Mouse (Mus musculus): ENCODE results near the gene Rnasek. TPM values are rescaled to one million over a fixed set of nuclear protein-coding genes. Genes with fewer than 3 reads are reported as not detected.

The Rnasek gene
- polyA plus RNA-seq, 1 experiment from 2014 or later: 250 TPM

DNA sequence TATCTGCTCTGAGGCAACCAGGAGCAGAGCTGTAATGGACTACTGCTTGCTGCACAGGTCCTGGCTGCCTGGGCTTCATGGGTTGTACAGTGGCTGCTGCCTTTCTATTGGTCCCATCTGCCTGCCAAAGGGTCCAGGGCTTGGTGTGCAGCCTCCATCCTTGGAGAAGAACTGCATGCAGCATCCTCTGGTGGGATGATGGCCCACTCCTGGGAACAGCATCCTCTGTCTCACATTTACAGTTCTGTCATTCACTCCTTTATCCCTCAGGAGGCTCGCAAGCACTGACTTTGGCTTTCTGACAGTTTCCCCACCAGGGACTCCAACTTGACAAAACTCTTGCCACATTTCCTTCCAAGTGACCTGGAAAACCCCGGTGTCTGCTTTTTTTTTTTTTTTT is 32.8 kb downstream of the Rnasek start:
- 62% methylated on average over 2 of the region's 2 CpGs for WGBS

DNA sequence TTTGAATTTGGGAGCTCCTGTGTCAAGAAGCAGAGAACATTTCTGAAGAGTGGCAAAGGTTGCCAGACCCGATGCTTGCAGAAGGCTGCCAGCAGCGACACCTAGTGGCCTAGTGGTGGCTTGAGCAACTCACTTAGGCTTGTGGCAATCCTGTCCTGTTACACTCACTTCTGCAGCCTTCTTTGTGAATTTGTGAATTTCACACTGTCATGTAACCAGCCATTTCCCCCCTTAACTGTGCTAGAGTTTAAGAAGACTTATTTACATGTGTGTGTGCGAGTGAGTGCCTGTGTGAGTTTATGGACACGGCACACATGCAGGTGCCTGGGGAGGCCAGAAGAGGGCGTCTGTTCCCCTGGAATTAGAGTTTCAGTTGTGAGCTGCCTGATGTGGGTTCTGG is 38.0 kb downstream of the Rnasek start:
- Histone ChIP-seq H3K27ac (ENCODE audit: low read length) (no peak overlapping the region), H3K9ac (ENCODE audit: low read length) (no peak overlapping the region), H3K27me3 (ENCODE audit: control insufficient read depth, insufficient read depth, low read depth, low read length) (no peaks in the 10 kb centered on the region), H3K4me1 (replicated peaks; ENCODE audit: control insufficient read depth, insufficient read depth, low read length) (0 out of 2 replicates have a peak, but pooled peaks cover 2% of the 10 kb centered on the region), H3K9me3 (ENCODE audit: control insufficient read depth, low read length) (no peaks in the 10 kb centered on the region), H3K4me2 (ENCODE audit: low read depth, low read length) (no peak overlapping the region), H3K4me3 (ENCODE audit: low read length) (no peak overlapping the region), H3K36me3 (ENCODE audit: control insufficient read depth, insufficient read depth, low read length) (no peaks in the 10 kb centered on the region)
- WGBS: 36% methylated on average over 5 of the region's 5 CpGs
- ATAC-seq (ENCODE audit: low read depth): peak; percentile 56; the same call in 1 of the 2 replicates

More for the DNA sequence above, 32.8 kb downstream of the Rnasek start:
- Histone ChIP-seq H3K4me2 (ENCODE audit: low read depth, low read length) (no peak overlapping the region), H3K9ac (ENCODE audit: low read length) (no peak overlapping the region), H3K27ac (ENCODE audit: low read length) (no peak overlapping the region), H3K4me3 (ENCODE audit: low read length) (no peak overlapping the region), H3K36me3 (ENCODE audit: control insufficient read depth, insufficient read depth, low read length) (no peaks in the 10 kb centered on the region), H3K27me3 (ENCODE audit: control insufficient read depth, insufficient read depth, low read depth, low read length) (no peaks in the 10 kb centered on the region), H3K4me1 (replicated peaks; ENCODE audit: control insufficient read depth, insufficient read depth, low read length) (no peaks in the 10 kb centered on the region), H3K9me3 (ENCODE audit: control insufficient read depth, low read length) (no peaks in the 10 kb centered on the region)
- ATAC-seq (ENCODE audit: low read depth): no peak

DNA sequence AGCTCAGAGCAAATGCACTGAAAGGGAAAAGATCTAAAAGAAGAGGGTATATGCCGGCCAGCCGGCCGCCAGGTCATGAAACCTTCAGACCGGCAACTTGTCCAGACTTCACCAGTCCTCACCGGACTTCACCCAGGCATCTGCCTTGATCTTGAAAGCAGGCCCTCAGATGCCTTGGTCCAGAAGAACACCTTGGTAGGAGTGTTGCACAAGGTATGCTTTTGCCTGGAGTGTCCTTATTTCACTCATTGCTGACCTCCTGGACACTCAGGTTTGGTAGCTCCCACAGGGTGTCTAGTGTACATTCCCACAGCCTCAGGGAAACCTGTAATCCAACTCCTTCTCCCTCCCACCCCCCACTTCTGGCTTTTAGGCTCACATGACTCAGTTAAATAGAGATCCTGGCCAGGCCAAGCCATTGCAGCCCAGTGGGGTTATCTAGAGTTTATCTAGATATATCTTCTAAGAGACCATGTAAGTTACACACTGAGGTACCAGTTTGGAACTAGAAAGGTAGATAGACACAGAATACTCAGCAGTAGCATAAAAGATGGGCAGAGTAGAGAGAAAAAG is 39.5 kb downstream of the Rnasek start:
- Histone ChIP-seq H3K27me3 (ENCODE audit: control insufficient read depth, insufficient read depth, low read depth, low read length) (no peaks in the 10 kb centered on the region), H3K9ac (ENCODE audit: low read length) (no peak overlapping the region), H3K4me3 (ENCODE audit: low read length) (no peak overlapping the region), H3K4me1 (replicated peaks; ENCODE audit: control insufficient read depth, insufficient read depth, low read length) (0 out of 2 replicates have a peak, but pooled peaks cover 2% of the 10 kb centered on the region), H3K9me3 (ENCODE audit: control insufficient read depth, low read length) (no peaks in the 10 kb centered on the region), H3K36me3 (ENCODE audit: control insufficient read depth, insufficient read depth, low read length) (no peaks in the 10 kb centered on the region), H3K4me2 (ENCODE audit: low read depth, low read length) (no peak overlapping the region), H3K27ac (ENCODE audit: low read length) (no peak overlapping the region)
- no peak for ATAC-seq (ENCODE audit: low read depth)
- WGBS: 71% methylated on average over 5 of the region's 5 CpGs

DNA sequence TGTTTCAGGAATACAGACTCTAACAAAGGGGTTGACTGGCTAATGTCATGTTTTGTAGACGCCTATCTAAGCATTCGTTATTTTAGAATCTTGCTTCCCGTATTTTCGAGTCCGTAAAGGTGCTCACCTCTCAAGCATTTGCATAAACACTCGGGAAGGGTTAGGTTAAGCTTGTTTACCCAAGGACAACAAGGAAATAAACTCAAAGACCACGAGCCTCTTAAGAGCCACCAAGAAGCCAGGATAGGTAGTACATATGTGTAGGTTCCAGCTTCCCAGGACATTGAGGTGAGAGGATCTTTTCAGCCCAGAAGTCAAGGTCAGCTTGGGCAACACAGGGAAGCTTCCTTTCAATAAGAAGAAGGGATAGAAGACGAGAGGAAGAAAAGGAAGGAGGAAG is 40.5 kb downstream of the Rnasek start:
- Histone ChIP-seq H3K27ac (ENCODE audit: low read length) (no peak overlapping the region), H3K9me3 (ENCODE audit: control insufficient read depth, low read length) (no peaks in the 10 kb centered on the region), H3K36me3 (ENCODE audit: control insufficient read depth, insufficient read depth, low read length) (no peaks in the 10 kb centered on the region), H3K4me1 (replicated peaks; ENCODE audit: control insufficient read depth, insufficient read depth, low read length) (0 out of 2 replicates have a peak, but pooled peaks cover 2% of the 10 kb centered on the region), H3K4me3 (ENCODE audit: low read length) (no peak overlapping the region), H3K4me2 (ENCODE audit: low read depth, low read length) (no peak overlapping the region), H3K9ac (ENCODE audit: low read length) (no peak overlapping the region), H3K27me3 (ENCODE audit: control insufficient read depth, insufficient read depth, low read depth, low read length) (no peaks in the 10 kb centered on the region)
- ATAC-seq (ENCODE audit: low read depth): no peak
- 65% methylated on average over 8 of the region's 8 CpGs for WGBS

DNA sequence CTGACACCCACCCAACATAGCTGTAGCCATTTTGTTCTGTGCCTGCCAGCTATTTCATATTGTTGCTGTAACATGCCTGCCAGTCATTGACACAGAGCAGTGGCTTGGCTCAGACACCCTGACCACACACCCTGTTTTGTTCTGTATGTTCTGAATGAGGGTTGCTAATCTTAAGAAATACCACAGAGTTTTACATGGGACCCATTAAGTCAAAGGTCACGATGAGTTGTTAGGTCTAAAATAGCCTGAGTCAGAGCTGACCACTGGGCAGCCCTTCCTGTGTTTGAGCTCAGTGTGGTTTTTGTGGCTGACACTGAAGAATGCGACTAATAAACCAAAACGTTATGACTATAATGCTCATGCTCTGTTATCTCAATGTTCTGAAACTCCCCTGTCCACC is 41.3 kb downstream of the Rnasek start:
- ATAC-seq (ENCODE audit: low read depth): no peak
- no peak overlapping the region for H3K9ac ChIP-seq (ENCODE audit: low read length)
- WGBS: 90% methylated on average over 3 of the region's 3 CpGs
- no peaks in the 10 kb centered on the region for H3K9me3 ChIP-seq (ENCODE audit: control insufficient read depth, low read length)
- H3K4me3 ChIP-seq (ENCODE audit: low read length): no peak overlapping the region
- H3K4me2 ChIP-seq (ENCODE audit: low read depth, low read length): no peak overlapping the region
- H3K36me3 ChIP-seq (ENCODE audit: control insufficient read depth, insufficient read depth, low read length): no peaks in the 10 kb centered on the region
- no peaks in the 10 kb centered on the region for H3K27me3 ChIP-seq (ENCODE audit: control insufficient read depth, insufficient read depth, low read depth, low read length)
- no peak overlapping the region for H3K27ac ChIP-seq (ENCODE audit: low read length)
- H3K4me1 ChIP-seq (replicated peaks; ENCODE audit: control insufficient read depth, insufficient read depth, low read length): peaks cover 4% of the 10 kb centered on the region; the same call in 1 of the 2 replicates

DNA sequence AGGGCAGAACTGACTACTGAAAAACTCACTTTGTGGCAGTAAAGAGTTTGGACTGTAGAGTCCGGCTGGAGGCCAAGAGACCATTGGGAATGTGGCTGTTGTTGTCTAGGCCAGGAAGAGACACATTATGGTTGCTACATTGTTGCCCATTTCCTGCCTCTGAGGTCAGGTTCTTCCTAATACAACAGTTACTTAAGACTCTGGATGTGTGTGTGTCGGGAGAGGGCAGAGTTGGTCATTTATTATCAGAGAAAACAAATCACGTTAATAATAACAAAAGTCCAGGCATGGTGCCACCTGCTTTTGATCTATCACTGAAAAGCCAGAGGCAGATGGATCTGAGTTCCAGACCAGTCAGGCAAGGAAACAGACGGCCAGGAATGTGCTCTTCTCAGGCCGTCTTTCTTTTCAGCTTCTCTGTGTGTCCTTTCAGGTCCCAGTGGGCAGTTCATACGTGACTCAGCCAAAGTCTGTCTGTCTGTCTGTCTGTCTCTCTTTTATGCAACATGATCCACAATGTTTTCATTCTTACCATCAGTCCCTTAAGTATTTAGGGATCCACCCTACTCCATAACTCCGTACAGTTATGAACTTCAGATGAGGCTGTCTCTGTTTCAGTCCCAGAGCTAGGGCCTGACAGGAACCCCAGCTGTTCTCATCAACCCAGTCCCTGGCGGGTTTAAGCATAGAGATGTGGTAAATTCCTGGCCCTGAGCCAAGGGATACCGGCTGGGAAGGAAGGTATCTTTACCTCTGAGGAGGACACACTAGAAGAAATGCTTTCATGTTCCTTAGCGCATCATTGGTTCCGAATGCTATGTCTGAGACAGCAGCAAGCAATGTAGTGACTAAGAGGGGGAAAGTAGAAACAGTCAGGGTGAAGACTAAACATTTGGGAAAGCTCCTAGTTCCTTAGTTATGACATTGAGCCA is 46.0 kb downstream of the Rnasek start:
- no peaks in the 10 kb centered on the region for H3K27me3 ChIP-seq (ENCODE audit: control insufficient read depth, insufficient read depth, low read depth, low read length)
- no peak overlapping the region for H3K4me2 ChIP-seq (ENCODE audit: low read depth, low read length)
- no peak overlapping the region for H3K4me3 ChIP-seq (ENCODE audit: low read length)
- H3K9ac ChIP-seq (ENCODE audit: low read length): no peak overlapping the region
- H3K9me3 ChIP-seq (ENCODE audit: control insufficient read depth, low read length): no peaks in the 10 kb centered on the region
- WGBS: 32% methylated on average over 11 of the region's 11 CpGs
- H3K4me1 ChIP-seq (replicated peaks; ENCODE audit: control insufficient read depth, insufficient read depth, low read length): peaks cover 8% of the 10 kb centered on the region; the same call in 1 of the 2 replicates
- peak; percentile 89 for ATAC-seq (ENCODE audit: low read depth)
- no peaks in the 10 kb centered on the region for H3K36me3 ChIP-seq (ENCODE audit: control insufficient read depth, insufficient read depth, low read length)
- H3K27ac ChIP-seq (ENCODE audit: low read length): peak overlapping the region; percentile 37; the same call in 1 of the 2 replicates

DNA sequence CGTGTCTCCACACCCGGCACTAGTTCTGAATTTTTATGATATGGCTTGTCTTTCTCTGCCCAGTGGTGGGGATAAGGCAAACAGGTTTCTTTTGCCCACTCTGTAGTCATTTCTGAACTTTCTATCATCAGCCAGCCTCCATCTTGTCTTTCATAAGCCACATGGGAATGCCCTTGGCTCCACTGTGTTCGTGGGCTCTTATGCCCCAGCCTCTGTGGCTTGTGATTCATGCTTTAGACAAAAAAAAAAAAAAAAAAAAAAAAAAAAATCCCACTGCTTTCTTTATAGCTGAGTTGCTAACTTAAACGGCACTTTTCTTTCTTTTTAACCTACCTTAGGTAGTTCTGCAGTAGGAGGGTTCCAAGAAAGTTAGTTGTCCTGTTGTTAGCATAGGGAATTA is 47.5 kb downstream of the Rnasek start:
- Histone ChIP-seq H3K36me3 (ENCODE audit: control insufficient read depth, insufficient read depth, low read length) (no peaks in the 10 kb centered on the region), H3K4me3 (ENCODE audit: low read length) (no peak overlapping the region), H3K9me3 (ENCODE audit: control insufficient read depth, low read length) (no peaks in the 10 kb centered on the region), H3K27me3 (ENCODE audit: control insufficient read depth, insufficient read depth, low read depth, low read length) (no peaks in the 10 kb centered on the region), H3K27ac (ENCODE audit: low read length) (no peak overlapping the region), H3K9ac (ENCODE audit: low read length) (no peak overlapping the region), H3K4me1 (replicated peaks; ENCODE audit: control insufficient read depth, insufficient read depth, low read length) (peaks cover 6% of the 10 kb centered on the region; the same call in 1 of the 2 replicates), H3K4me2 (ENCODE audit: low read depth, low read length) (no peak overlapping the region)
- WGBS: 79% methylated on average over 4 of the region's 4 CpGs
- no peak for ATAC-seq (ENCODE audit: low read depth)

DNA sequence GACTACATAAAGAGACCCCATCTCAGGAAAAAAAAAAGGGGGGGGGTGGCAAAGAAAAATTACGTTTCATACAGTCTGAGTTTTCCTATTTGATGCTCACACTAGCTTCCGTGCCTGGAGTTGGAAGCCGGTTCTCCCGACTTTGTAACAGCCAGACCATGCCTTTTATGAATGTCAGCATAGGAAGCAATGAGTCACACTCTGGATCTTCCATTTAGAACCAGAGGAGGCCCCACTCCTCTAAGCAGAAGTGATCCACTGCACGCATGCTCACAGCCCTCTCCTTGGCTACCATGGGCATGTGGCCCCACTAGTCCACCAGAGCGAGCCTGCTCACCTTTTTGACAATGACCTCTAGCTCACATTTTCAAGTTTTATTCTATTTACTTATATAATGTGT is 48.5 kb downstream of the Rnasek start:
- WGBS: 79% methylated on average over 6 of the region's 6 CpGs
- no peaks in the 10 kb centered on the region for H3K27me3 ChIP-seq (ENCODE audit: control insufficient read depth, insufficient read depth, low read depth, low read length)
- no peak overlapping the region for H3K9ac ChIP-seq (ENCODE audit: low read length)
- no peak for ATAC-seq (ENCODE audit: low read depth)
- no peaks in the 10 kb centered on the region for H3K9me3 ChIP-seq (ENCODE audit: control insufficient read depth, low read length)
- no peak overlapping the region for H3K4me3 ChIP-seq (ENCODE audit: low read length)
- H3K4me2 ChIP-seq (ENCODE audit: low read depth, low read length): no peak overlapping the region
- H3K27ac ChIP-seq (ENCODE audit: low read length): no peak overlapping the region
- peaks cover 6% of the 10 kb centered on the region; the same call in 1 of the 2 replicates for H3K4me1 ChIP-seq (replicated peaks; ENCODE audit: control insufficient read depth, insufficient read depth, low read length)
- H3K36me3 ChIP-seq (ENCODE audit: control insufficient read depth, insufficient read depth, low read length): no peaks in the 10 kb centered on the region

DNA sequence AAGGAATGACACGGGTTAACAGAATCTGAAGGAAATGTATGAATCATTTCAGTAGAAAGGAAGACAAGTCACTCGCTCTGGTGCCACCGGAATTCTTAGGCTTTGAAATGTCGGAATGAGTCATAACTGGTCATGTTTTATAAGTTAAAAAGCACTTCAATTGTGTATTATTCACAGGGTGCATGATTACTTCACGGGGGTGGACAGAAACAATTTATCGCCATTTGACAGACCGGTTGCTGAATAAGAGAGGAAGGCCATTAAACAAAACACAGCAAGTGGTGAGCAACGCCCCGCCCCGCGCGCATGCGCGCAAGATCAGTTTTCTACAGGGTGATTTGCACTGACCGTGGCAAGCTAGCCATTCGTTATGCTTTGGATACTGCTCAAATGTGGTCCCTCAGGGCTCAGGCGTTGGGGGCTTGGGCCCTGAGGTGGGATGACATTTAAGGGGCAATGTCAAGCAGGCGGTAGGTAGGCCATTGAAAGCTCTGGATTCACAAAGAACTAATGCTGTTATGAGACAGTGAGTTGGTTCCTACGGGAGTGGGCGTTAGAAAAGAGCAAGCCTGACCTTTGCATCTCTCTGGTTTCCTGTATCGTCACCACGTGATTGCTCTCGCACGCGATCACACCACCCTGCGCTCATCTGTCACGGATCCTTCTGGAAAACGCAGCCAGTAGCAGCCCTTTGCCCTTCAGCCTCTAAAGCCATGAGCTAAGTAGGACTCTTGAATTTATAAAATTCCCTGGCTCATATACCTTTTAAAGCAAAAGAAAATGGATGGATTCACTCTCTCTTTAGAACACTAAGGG is 50.1 kb downstream of the Rnasek start:
- Histone ChIP-seq H3K27me3 (ENCODE audit: control insufficient read depth, insufficient read depth, low read depth, low read length) (no peaks in the 10 kb centered on the region), H3K27ac (ENCODE audit: low read length) (no peak overlapping the region), H3K9me3 (ENCODE audit: control insufficient read depth, low read length) (no peaks in the 10 kb centered on the region), H3K36me3 (ENCODE audit: control insufficient read depth, insufficient read depth, low read length) (no peaks in the 10 kb centered on the region), H3K4me2 (ENCODE audit: low read depth, low read length) (no peak overlapping the region), H3K9ac (ENCODE audit: low read length) (no peak overlapping the region), H3K4me1 (replicated peaks; ENCODE audit: control insufficient read depth, insufficient read depth, low read length) (peaks cover 6% of the 10 kb centered on the region; the same call in 1 of the 2 replicates), H3K4me3 (ENCODE audit: low read length) (no peak overlapping the region)
- 77% methylated on average over 28 of the region's 28 CpGs for WGBS
- ATAC-seq (ENCODE audit: low read depth): no peak

All from lung, embryonic 16.5 days (tissue).